In genomic region chr1:26686842-26687760, GRCm38 (mm10) we compare ENCODE assay signal across 8 mouse cellular contexts. TPM values are rescaled to one million over a fixed set of nuclear protein-coding genes. Genes with fewer than 3 reads are reported as not detected.
DNase-seq lines count a peak whose midpoint lies in the region; ATAC-seq lines count a peak whose summit lies in the region.

Gene 4931408C20Rik (minus strand): TSS chr1:26687460.

- no peaks in the 10 kb centered on the region for H3K27me3 ChIP-seq in forebrain, embryonic 14.5 days (replicated peaks; ENCODE audit: control insufficient read depth, insufficient read depth, low read length)
- H3K27me3 ChIP-seq in neural tube, embryonic 15.5 days (replicated peaks): no peaks in the 10 kb centered on the region

- H3K9me3 ChIP-seq in forebrain, embryonic 14.5 days (replicated peaks; ENCODE audit: control insufficient read depth, low read length): no peaks in the 10 kb centered on the region
- no peaks in the 10 kb centered on the region for H3K9me3 ChIP-seq in neural tube, embryonic 15.5 days (replicated peaks)

- no peak within 1 kb of the TSS for H3K27ac ChIP-seq in forebrain, embryonic 14.5 days (ENCODE audit: low read depth, low read length)
- H3K27ac ChIP-seq in neural tube, embryonic 15.5 days (replicated peaks): no peak within 1 kb of the TSS

- H3K4me2 ChIP-seq in forebrain, embryonic 14.5 days (ENCODE audit: low read length): no peak within 1 kb of the TSS
- no peak within 1 kb of the TSS for H3K4me2 ChIP-seq in neural tube, embryonic 15.5 days

- 50% methylated on average over 1 of the region's 1 CpGs for WGBS in forebrain, embryonic 14.5 days
- 50% methylated on average over 1 of the region's 1 CpGs for WGBS in neural tube, embryonic 15.5 days

- H3K36me3 ChIP-seq in forebrain, embryonic 14.5 days (ENCODE audit: control insufficient read depth, insufficient read depth, low read length): no peaks in the 10 kb centered on the region
- no peaks in the 10 kb centered on the region for H3K36me3 ChIP-seq in neural tube, embryonic 15.5 days

- no peak within 1 kb of the TSS for H3K9ac ChIP-seq in forebrain, embryonic 14.5 days (ENCODE audit: low read length)
- H3K9ac ChIP-seq in neural tube, embryonic 15.5 days (replicated peaks): no peak within 1 kb of the TSS

- intact Hi-C loops in heart, postnatal 10 days (cut with DNase I): no loop called here

- H3K4me1 ChIP-seq in forebrain, embryonic 14.5 days (ENCODE audit: control insufficient read depth, insufficient read depth, low read length): no peaks in the 10 kb centered on the region
- no peaks in the 10 kb centered on the region for H3K4me1 ChIP-seq in neural tube, embryonic 15.5 days

- peak; percentile 79 for ATAC-seq in forebrain, embryonic 14.5 days
- ATAC-seq in neural tube, embryonic 15.5 days (ENCODE audit: low FRiP score): peak; percentile 88

- no peak within 1 kb of the TSS for H3K4me3 ChIP-seq in forebrain, embryonic 14.5 days (ENCODE audit: low read depth, low read length)
- H3K4me3 ChIP-seq in neural tube, embryonic 15.5 days (replicated peaks): no peak within 1 kb of the TSS

- DNase-seq in ES-CJ7 (ENCODE audit: low read depth, low spot score): peak; percentile 39
- peak; percentile 11 for DNase-seq in c-Kit-positive CD71-positive TER-119-positive erythroid progenitor cells, embryonic 14.5 days (ENCODE audit: low spot score)
- peak; percentile 24 for DNase-seq in forebrain, embryonic 14.5 days (ENCODE audit: low spot score)
- DNase-seq in heart, postnatal 10 days: peak; percentile 4 to 7
- peak; percentile 2 to 13 for DNase-seq in layer of hippocampus, adult 18-20 months (ENCODE audit: low spot score in 2 of 2)
- DNase-seq in lung, adult 18-20 months: peak; percentile 1 to 10
- peak; percentile 22 for DNase-seq in urinary bladder, postnatal 14 days (ENCODE audit: low spot score)

RNA-seq across cellular contexts. Expression of gene 4931408C20Rik, which starts in this region (rescaled TPM):
- polyA plus RNA-seq in forebrain, embryonic 14.5 days (2014; fragmentation: Nextera tagmentation; extraction: Ambion mirVana): not detected in 2 replicates
- total RNA-seq in heart, postnatal 10 days (2021): not detected
- total RNA-seq in layer of hippocampus, adult 18-20 months (2021): not detected
- not detected in 2 replicates for polyA plus RNA-seq in neural tube, embryonic 15.5 days (2015; fragmentation: Nextera tagmentation; extraction: Ambion mirVana)

Comparison
In these comparisons a context has a peak if more than half of its experiments do, and no peak if none do; other contexts are left out.
1. Peak in DNase-seq and ATAC-seq in forebrain, embryonic 14.5 days; RNA of the gene not detected or under 1 TPM.
2. Peak in DNase-seq in heart, postnatal 10 days; RNA of the gene not detected or under 1 TPM.
3. Peak in DNase-seq in layer of hippocampus, adult 18-20 months; RNA of the gene not detected or under 1 TPM.
4. Peak in ATAC-seq in neural tube, embryonic 15.5 days; RNA of the gene not detected or under 1 TPM.